Mouse (Mus musculus) heart, postnatal 4 days (tissue): ENCODE measurements around the gene C130050O18Rik. TPM values are rescaled to one million over a fixed set of nuclear protein-coding genes. Genes with fewer than 3 reads are reported as not detected.

Experiments
- DNase-seq: peaks from one replicate; pipeline ENCODE4 v3.0.0; 2021
- microRNA-seq, 2 experiments: library from miRNA; unstranded; fragments of <30 nt; microRNA quantifications; one replicate each; pipeline ENCODE4 v1.2.0; 2021 to 2022
- total RNA-seq, 2 experiments: library from RNA; stranded (reverse); gene quantifications; 2 replicates each; pipeline ENCODE4 v1.2.3; 2021

C130050O18Rik gene
- total RNA-seq, 2 experiments from 2014 or later = 0.47 to 0.74 TPM

DNA sequence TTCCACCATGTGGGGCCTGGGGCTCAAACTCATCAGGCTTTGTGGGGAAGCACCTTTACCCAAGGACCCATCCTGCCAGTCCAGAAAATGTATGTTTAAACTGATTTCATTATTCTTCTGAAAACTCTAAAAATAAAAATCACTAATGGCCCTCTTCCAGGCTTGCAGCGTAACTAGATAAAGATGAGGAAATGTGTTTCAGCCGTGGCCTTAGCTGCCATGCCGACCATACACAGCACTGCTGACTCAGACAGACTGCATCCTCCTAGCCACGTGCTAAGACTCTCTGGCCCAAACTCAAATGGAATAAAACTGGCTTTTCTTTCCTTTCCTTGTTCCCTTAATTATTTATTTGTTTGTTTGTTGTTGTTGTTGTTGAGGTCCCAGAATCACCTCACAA is 59.8 kb downstream of the C130050O18Rik start:
- no peak for DNase-seq

Small RNAs within 50 kb of the gene (microRNA-seq; reads per million reads assigned to microRNA genes)
- gene Mir339 = 564 to 747 reads per million in 2 experiments

Other genes starting within 250 kb of the C130050O18Rik start
- gene Sun1, start 204.6 kb upstream of the C130050O18Rik start, total RNA-seq = 10 to 100 TPM; 40.7 to 43.0 TPM
- 10 to 100 TPM; 76.4 to 80.4 TPM for gene Get4, start 153.0 kb upstream of the C130050O18Rik start, total RNA-seq
- 1 to 10 TPM; 1.8 to 2.4 TPM for gene Adap1, start 79.7 kb upstream of the C130050O18Rik start, total RNA-seq
- 10 to 100 TPM; 76.9 to 79.3 TPM for gene Cox19, start 53.9 kb upstream of the C130050O18Rik start, total RNA-seq
- gene Cyp2w1, start 52.7 kb upstream of the C130050O18Rik start, total RNA-seq = not detected
- 10 to 100 TPM; 23.3 to 28.2 TPM for gene Gpr146, start 27.6 kb upstream of the C130050O18Rik start, total RNA-seq
- 1 to 10 TPM; 1.8 to 2.3 TPM for gene Gper1, start 17.9 kb downstream of the C130050O18Rik start, total RNA-seq
- gene 3110082I17Rik, start 55.2 kb downstream of the C130050O18Rik start, total RNA-seq = 10 to 100 TPM; 10.8 to 10.9 TPM
- 10 to 100 TPM; 20.6 to 21.5 TPM for gene Zfand2a, start 79.3 kb downstream of the C130050O18Rik start, total RNA-seq
- not detected for gene Uncx, start 138.2 kb downstream of the C130050O18Rik start, total RNA-seq